Mouse (Mus musculus): ENCODE data around the gene Btc. TPM values are rescaled to one million over a fixed set of nuclear protein-coding genes. Genes with fewer than 3 reads are reported as not detected.
A peak's percentile ranks its signal among the peaks of the same experiment; 100 is the strongest.

Gene Btc
- total RNA-seq (2017): 0.18 and 0.97 TPM in 2 replicates

DNA sequence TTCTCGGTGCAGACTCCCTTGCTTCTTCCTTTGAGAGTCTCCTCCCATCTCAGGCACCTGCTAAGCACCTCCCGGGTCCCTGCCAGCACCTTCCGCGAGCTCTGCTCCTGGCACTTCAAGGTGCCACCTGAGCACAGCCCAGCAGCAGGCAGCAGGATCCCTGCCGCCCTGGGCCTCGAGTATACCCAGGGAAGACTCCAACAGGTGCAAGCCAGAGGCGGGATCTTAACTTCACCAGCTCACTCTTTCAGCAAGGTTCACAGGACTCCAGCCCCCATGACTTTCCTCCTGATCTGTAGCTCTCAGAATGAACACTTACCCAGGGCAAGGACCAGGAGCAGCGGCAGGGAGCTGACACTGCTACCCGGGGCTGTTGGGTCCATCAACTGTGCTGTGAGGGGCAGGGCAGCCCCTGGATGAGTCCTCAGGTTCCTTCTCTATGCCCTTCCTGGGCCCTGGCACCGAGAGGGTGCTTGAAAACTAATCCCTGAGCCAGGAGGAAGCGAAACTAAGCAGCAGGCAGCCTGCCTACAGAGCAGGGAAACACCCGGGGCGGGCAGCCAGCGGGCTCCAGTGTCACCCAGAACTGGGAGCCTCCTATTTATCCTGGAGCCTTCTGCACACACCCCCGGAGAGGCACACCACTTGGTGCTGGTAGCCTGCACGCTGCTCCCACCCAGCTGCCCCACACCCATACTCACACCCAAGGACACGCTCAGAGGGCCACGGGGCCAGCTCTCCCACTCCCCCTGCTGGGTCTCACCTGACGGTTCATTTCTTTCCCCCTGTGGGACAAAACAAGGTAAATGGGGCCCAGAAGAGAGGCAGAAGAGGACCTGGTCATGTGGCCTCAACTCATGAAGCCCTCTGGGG lies at the start of gene Btc:
Gene Btc, minus strand, starts transcription at position 656 of the 873 bp plus-strand sequence.
- peak; percentile 89 for ATAC-seq (replicated peaks; ENCODE audit: low read depth, poor library complexity, severe bottlenecking)

DNA sequence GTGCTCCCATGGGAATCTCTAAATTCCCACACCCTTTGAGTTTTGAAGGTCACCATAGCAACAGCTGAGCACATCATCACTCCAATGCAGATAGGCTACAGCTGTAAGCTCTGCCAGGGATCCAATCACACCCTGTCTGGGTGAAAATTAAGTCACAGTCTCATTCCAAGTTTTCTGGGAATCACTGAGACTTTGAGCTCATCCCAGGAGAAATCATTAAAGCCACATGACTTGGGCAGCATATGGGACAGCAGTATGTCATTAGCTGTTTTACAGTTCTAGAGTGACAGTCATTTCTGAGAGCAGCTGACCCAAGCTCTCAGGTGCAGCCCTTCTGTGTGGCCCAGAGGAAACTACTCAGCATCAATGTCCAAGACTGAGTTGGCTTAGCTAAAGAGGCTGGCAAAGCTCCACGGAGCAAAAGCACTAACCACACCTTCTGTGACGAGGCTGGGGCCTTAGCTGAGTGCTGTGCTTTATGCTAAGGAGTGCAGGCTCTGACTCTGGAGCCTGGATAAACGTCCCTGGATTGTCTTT lies 42.3 kb upstream of the Btc start:
- ATAC-seq (replicated peaks; ENCODE audit: low read depth, poor library complexity, severe bottlenecking): no peak

DNA sequence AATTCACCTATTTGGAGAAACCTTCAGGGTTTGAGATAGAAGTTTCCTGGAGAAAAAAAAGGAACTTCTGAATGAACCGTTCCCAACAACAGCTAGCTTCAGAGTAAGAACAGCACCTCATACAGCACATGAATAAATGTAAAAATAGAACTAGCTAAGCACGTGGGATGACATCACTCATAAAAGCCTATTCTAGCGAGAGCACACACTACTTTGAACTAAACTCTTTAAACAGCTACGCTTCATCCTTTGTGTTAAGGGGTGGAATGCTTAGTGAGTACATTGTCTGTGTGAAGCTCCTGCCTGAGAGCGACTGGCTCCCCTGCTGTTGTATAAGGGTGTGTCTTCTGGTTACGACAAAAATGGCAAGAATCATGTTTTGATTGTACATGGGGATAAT lies 33.8 kb upstream of the Btc start:
- no peak for ATAC-seq (replicated peaks; ENCODE audit: low read depth, poor library complexity, severe bottlenecking)

DNA sequence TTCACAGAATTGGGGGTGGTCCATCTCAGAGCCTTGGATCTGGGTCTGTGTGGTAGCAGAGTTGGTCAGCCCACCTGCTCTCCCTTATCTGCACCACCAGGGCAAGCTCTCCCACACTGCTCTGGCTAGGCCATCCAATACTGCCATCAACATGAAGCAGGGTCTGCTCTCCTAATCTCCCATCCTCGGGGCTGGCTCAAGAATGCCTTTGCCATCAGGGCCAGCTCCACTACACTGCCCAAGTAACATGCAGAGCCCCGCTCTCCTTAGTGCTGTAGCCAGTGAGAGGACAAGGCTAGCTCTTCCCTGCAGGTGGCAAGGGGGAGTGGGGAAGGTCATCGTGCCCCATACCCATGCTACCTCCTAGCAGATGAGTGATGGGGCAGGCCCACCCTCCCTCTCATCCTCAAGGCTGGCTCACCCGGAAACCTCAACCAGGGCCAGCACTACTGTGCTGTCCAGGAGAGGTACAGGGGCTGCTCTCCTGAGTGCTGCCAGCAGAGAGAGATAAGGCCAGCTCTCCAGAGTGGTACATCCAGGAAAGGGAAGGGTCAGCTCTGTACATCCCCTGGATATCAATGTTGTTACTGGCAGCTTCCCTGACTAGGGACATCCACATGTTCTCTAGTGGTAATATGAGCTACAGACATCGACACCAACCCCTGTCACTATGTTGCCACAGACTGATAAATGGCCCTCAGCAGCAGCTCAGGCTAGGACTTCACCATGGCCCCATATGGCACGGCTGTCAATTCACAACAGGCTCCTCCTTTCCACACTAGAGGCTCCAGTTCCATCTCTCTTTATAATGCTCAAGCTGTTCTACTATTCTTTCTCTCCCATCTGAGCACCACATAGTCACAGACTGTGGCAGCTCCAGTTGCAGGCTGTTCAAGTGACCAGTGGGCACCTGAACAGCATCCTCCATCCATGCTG lies 32.2 kb upstream of the Btc start:
- no peak for ATAC-seq (replicated peaks; ENCODE audit: low read depth, poor library complexity, severe bottlenecking)

DNA sequence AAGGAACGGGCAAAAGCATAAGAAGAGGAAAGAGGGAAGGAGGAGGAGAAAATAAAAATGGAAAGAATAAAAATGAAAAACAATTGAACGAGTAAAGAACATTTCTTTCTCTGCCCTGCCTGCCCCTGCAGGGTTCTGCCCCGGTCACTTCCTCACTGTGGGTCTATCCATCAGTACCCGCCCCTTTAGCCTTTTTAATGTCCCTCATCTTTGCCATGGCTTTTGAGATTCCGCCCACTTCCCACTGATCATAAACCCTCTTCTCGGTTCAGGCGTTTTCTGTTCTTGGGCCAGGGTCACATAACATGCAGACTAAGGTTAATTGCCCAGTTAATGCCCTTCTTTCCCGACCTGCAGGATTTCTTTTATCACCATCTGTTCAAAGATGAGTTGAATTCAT lies 25.8 kb upstream of the Btc start:
- no peak for ATAC-seq (replicated peaks; ENCODE audit: low read depth, poor library complexity, severe bottlenecking)

DNA sequence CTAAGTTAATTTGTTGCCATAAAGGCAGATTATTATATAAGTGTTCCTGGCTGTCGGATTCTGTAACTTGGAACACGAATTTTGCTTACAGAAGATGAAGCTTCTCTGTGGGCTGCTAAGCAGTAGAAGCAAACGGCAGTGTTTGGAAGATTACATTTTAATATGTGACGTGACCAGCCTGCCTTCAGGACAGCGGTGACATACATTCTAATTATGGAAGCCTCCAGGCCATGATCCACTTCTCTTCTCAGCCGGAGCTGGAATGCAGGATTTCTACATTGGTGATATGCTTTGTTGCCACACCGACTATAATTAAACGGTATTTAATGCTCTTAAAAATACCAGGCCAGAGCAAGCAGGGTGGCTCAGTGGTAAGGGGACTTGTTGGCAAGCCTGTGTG lies 11.0 kb upstream of the Btc start:
- no peak for ATAC-seq (replicated peaks; ENCODE audit: low read depth, poor library complexity, severe bottlenecking)

DNA sequence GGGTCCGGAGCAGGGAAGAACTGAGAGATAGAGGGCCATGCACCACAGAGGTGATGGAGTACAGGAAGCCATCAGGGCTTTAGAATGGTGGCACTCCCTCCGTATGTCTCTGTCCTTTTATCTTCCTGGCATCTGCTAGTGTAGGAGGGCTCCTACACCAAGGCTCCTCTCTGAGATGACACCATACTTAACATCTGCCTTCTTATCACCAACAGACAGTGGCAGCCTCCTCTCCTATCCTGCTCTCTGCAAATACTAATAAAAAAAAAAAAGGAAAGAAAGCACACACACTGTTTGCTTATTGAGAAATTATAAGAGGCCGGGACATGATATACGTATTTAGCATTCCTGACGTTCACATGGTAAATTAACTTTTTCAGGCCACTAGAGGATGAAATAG lies 1.5 kb upstream of the Btc start:
- ATAC-seq (replicated peaks; ENCODE audit: low read depth, poor library complexity, severe bottlenecking): no peak

DNA sequence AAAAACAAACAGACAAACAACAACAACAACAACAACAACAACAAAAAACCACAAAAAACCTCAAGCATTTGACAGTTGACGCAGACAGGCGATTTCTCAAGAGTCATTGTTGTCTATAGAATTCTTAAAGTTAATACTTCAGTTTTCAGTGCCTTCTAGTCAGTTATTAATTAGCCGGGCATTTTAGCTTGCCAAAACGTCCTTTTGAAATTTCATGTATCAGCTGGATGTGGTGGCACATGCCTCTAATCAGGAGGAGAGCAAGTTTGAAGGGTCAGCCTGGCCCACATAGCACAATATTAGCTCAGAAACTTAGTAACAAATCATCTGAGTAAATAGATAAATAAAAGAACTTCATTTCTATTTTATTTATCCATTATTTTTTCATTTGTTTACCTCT lies 487 bp upstream of the Btc start:
- no peak for ATAC-seq (replicated peaks; ENCODE audit: low read depth, poor library complexity, severe bottlenecking)

DNA sequence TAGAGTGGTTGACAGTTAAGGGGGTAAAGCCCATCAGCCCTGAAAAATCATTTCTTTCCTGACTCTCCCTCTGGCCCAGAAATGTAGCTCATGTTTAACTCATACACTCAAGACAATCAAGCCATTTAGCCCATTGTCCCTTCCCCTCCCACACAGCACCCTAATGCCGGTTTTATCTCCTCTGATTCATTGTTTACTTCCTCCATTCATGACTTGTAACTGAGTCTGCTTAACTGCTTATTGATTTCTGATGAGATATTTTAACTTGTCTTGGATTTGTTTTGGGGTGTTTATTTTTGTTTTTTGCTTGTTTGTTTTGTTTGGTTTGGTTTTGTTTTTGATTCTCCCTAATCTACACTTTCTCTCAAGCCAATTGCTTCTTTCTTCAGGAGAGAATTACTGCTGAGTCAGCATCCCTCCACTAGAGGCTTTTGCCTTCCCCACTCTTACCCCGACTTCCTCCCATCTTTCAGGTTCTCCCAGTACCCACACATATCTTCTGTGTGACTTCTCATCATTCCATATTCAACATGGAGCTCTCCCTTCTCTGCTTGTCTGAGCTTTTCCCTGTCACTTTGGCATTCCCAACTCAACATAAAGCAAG lies 2.2 kb downstream of the Btc start:
- ATAC-seq (replicated peaks; ENCODE audit: low read depth, poor library complexity, severe bottlenecking): no peak

DNA sequence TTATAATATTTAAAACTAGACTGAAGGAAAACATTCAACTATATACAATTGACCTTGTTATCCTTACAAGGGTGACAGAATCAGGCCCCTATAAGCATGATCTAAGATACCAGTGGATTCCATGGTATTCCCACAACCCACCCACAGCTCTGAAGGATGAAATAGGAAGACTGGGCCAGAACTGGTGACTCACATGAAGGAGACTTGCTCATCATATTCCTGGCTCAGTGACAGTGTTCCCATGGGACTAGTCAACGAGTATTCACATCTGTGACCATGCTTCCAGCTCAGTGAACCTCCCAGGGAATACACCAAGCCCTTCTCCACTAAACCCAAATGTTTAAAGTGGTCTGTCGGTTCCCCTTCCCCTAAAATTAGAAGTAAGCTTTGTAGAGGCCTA lies 27.3 kb downstream of the Btc start:
- no peak for ATAC-seq (replicated peaks; ENCODE audit: low read depth, poor library complexity, severe bottlenecking)

DNA sequence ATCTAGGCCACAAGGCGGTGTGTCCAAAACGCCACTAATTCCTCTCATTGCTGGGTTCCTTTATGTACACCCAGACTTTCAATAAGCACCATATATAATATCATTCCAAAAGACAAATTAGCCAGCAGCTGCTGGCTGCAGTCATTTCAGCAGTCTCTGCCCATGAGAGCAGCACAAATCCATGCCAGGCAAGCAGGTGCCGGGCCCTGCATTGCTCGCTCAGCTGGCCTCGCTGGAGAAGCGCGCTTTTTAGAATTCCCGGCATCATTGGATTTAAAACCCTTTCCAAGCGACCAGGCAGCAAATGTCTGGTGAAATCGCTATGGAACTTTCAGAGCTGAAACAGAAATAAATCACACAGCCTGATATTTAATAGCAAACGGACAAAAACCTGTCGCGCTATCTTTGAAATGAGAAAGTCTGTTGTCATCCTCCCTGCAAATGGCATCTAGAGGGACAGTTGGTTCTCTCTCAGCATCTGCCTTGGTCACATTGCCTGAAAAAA lies 34.7 kb downstream of the Btc start:
- no peak for ATAC-seq (replicated peaks; ENCODE audit: low read depth, poor library complexity, severe bottlenecking)

DNA sequence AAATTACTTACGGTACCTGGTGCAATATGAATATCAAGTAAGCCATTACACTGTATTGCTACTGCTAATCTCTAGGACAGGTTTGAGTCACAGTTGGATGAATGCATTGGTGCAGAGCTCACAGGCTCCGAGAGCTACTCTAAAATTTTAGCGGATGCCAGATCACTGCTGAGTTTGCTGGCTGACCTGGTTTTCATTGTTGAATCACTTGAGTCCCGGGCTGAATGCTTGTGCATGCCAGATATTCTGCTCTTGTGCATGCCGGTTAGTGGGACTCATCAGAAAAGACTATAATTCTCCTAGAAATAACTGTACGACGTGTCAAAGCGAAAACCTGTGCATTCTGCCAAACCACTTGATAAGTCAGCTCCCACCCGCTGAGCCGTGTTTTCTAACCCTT lies 35.9 kb downstream of the Btc start:
- ATAC-seq (replicated peaks; ENCODE audit: low read depth, poor library complexity, severe bottlenecking): no peak

DNA sequence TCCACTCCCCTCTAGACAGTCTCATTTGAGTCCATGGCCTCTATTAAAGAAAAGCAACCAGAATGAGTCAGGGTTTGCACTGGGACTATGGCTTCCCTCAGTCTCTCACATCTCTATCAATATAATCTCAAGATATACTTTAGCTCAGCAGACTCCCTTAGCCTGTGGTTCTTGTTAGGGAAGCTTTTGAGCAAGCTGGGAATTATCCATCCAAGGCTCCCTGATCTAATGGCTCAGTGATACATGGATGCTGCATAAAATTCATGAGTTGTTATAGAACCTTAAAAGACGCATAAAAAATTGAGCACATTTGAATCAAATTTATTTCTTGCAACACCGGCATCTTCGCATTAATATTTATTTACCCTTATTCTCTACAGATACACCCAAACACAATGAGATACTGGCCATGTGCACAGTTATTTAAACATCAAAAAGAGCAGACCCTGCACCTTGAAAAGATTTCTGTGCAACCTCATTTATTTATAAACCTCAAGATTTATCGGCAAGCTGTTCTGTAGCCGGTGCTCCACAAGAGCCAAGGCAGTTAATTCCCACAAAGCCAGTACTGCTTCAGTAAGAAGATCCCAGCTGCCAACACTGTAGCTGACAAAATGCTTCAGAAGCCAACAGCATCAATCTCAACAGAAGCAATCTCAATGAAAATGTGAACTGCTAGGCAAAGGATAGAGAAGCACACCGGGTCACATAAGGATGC lies 39.4 kb downstream of the Btc start:
- no peak for ATAC-seq (replicated peaks; ENCODE audit: low read depth, poor library complexity, severe bottlenecking)

DNA sequence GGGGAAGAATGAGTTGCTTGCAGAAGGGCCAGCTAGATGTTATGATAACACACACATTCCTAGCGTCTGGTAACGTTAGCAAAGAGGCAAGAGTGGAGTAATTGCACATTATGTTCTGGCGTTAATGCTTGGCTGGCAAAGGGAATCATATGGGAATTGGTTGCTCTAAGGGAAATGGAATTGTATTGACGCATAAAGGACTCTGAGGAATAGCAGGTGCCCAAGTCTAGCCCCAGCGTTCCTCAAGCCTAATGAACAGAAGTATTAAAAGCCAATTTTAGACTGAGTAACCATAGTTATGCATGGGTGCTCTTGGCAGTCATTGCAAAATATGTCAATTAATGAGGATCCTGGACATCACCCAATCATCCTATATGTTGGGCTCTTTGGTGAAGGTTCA lies 50.1 kb downstream of the Btc start:
- no peak for ATAC-seq (replicated peaks; ENCODE audit: low read depth, poor library complexity, severe bottlenecking)

DNA sequence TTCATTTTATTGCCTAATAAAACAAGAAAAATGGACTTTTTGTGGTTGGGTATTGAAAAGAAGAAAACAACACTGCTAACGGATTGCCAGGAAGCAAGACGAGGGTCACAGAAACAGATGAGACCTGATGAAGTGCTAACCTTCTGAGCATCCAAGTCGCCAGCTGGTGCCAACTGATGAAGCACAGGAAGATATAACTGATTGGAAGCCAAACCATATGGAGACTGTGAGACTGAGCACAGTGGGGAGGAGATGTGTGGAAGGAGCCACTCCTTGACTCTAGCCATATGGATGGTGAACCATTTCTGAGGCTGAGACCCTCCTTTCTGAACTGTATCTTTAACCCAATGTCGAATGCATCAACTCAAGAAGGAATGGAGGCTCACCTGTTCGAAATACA lies 57.1 kb downstream of the Btc start:
- no peak for ATAC-seq (replicated peaks; ENCODE audit: low read depth, poor library complexity, severe bottlenecking)

DNA sequence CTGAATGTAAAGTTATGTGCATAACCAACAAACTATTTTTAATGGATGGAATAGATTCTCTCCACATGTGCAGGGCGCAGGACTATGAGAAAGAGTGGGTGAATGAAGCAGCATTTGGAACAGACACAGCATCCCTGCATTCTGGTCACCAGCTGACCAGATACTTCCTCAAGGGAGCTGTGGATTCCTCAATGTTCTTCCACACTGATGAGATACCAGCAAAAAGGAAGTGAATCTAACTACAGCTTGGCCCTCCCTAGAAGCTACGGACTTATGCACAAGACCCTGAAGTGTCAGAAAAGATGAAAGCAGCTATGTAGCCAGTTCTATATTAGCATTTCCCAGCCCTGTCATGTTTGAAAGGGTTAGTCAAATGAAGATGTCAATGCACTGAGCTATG lies 57.7 kb downstream of the Btc start:
- ATAC-seq (replicated peaks; ENCODE audit: low read depth, poor library complexity, severe bottlenecking): peak; percentile 60

DNA sequence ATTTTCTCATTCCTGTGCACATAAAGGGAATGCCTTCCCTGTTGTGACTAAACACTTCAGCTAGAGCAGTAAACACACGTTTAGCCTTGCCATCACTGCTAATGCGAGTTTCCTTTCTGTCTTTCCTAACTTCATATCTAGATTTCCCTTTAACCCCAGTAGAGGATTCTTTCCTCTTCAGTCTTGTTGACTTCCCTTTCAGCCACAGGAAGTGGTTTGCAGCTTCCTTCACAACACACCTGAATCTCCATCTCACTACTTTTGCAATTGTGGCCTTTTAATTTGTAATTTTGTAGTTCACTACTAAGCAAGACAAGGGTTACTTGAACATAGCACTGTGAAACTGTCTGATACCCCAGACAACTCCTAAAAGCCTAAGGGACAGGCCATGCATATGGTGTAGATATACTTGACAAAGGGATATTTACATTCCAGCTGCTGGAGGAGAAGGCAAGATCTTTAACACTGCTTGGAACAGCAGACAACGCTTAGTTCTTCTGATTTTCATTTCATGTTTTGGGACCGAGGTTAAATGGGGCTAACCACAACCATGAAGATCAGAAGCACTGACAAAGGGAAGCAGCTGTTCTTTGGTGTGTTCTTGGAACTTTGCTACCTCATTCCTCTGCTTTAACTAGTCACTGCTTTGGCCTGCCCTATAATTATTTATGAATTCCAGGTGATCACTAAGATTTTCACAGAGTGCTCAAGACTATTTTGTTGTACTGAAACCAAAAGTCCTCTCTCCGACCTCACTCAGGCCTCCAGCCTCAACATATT lies 60.6 kb downstream of the Btc start:
- ATAC-seq (replicated peaks; ENCODE audit: low read depth, poor library complexity, severe bottlenecking): peak; percentile 33

DNA sequence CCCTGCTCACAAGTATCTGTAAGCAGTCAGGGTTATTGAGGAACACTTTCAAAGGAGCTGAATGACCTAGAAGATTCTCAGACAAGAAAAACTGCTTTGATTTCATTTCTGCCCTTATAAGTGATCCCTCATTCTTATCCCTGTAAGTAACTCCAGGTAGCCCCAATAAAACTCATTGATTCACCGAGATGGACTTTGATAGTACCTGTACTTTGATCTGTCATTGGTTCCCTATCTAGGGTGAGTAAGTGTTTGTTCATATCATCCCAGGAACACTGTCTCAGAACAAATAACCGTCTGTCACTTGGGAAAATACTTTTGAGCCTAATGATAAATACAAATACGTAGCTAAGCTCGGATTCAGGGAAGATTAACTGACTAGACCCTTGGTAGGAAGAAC lies 68.6 kb downstream of the Btc start:
- ATAC-seq (replicated peaks; ENCODE audit: low read depth, poor library complexity, severe bottlenecking): no peak

Measured in common myeloid progenitor, adult 5-6 weeks (primary cell).